Mouse (Mus musculus): Measurements from ENCODE around the gene Zfp821. TPM values are rescaled to one million over a fixed set of nuclear protein-coding genes. Genes with fewer than 3 reads are reported as not detected.

Gene Zfp821
- polyA plus RNA-seq, 1 experiment from 2014 or later, result 29.0 TPM

DNA sequence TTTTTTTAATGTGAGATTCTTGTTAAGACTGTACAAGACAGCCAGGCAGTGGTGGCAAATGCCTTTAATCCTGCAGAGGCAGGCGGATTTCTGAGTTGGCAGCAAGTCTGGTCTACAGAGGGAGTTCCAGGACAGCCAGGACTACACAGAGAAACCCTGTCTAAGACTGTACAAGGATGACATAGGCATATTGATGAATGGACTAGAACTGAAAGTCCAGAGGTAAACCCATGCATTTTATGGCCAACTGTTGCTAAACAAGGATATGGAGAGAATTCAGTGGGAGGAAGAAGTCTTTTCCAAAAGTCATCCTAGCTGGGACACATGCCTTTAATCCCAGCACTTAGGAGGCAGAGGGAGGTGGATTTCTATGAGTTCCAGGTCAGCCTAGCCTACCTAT, 7.6 kb upstream of the Zfp821 start:
- no peak overlapping the region for H3K9ac ChIP-seq
- no peak for ATAC-seq (ENCODE audit: insufficient read depth)
- TF ChIP-seq CTCF (IDR thresholded peaks at IDR 0.05; ENCODE audit: low read depth), result no peak

DNA sequence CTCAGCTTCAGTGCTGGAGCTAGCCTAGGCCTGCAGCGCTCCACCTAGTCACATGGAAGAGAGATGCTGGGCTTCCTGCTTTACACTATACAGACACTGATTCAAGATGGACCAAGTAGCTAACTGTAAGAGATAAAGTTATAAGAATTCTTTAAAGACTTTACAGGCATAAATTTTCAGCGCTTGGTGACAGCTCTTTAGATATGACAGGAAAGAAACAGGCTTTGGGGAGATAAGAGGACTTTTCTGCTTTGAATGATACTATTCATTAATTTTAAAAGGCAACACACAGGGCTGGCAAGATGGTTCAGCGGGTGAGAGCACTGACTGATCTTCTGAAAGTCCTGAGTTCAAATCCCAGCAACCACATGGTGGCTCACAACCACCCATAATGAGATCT, 6.9 kb upstream of the Zfp821 start:
- ATAC-seq (ENCODE audit: insufficient read depth) (no peak), DNase-seq (no peak)
- peaks cover 8% of the 10 kb centered on the region; the same call in 1 of the 2 replicates for H3K27me3 ChIP-seq (ENCODE audit: insufficient read depth, low read length)
- H3K36me3 ChIP-seq (ENCODE audit: insufficient read depth), result no peaks in the 10 kb centered on the region
- no peaks in the 10 kb centered on the region for H3K4me1 ChIP-seq (ENCODE audit: insufficient read depth)
- H3K4me2 ChIP-seq, result no peak overlapping the region
- no peak overlapping the region for H3K27ac ChIP-seq (ENCODE audit: low read depth)
- H3K9ac ChIP-seq, result no peak overlapping the region
- no peak overlapping the region for H3K4me3 ChIP-seq (ENCODE audit: low read depth, low read length)
- no peak for TF ChIP-seq CTCF (IDR thresholded peaks at IDR 0.05; ENCODE audit: low read depth)
- 73% methylated on average over 3 of the region's 3 CpGs for WGBS
- no peaks in the 10 kb centered on the region for H3K9me3 ChIP-seq (ENCODE audit: low read depth, low read length)

More for the DNA sequence above, 7.6 kb upstream of the Zfp821 start:
- H3K9me3 ChIP-seq (ENCODE audit: low read depth, low read length), result no peaks in the 10 kb centered on the region
- H3K27me3 ChIP-seq (ENCODE audit: insufficient read depth, low read length), result peaks cover 8% of the 10 kb centered on the region; the same call in 1 of the 2 replicates
- H3K4me3 ChIP-seq (ENCODE audit: low read depth, low read length), result no peak overlapping the region
- no peaks in the 10 kb centered on the region for H3K4me1 ChIP-seq (ENCODE audit: insufficient read depth)
- no peak overlapping the region for H3K27ac ChIP-seq (ENCODE audit: low read depth)
- no peak overlapping the region for H3K4me2 ChIP-seq
- DNase-seq, result no peak
- 75% methylated on average over 1 of the region's 1 CpGs for WGBS
- H3K36me3 ChIP-seq (ENCODE audit: insufficient read depth), result no peaks in the 10 kb centered on the region

DNA sequence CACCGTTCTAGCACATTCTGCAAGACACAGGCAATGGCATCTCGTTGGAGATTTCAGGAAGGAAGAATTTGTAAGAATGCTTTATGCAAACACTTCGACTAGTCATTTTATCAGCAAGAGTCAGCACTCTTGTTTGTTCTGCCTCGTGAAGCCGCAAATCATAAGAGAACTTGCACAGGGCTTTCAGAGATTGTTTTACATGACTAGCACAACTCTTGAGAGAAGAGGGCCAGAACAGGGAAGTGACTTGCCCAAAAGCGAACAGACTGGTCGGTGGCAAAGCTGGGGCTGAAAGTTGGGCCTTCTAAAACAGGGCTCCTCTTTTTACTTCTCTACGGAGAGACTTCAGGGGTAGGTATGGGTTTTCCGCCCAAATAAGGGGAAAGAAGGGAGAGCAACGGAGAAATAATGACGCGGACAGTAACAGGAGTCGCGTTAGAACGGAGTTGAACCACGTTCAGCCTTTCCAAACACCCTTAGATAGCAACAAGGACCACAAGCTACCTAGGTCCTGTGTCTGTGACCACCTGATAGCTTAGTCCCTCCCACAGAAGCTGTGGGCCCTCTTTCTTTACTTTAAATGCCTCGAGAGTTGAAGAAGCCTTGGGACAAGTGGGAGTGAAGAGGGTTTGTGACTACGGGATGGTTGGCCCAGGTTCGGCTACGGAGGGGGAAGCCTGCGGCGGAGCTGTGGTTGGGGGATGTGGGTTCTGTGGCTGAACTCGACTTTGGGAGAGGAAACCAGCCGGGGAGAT, 604 bp upstream of the Zfp821 start:
- Histone ChIP-seq H3K4me3 (ENCODE audit: low read depth, low read length) (peak overlapping the region; percentile 96), H3K4me1 (ENCODE audit: insufficient read depth) (peaks cover 4% of the 10 kb centered on the region; the same call in 1 of the 2 replicates), H3K9ac (peak overlapping the region; percentile 50), H3K27me3 (ENCODE audit: insufficient read depth, low read length) (0 out of 2 replicates have a peak, but pooled peaks cover 5% of the 10 kb centered on the region), H3K4me2 (peak overlapping the region; percentile 88), H3K36me3 (ENCODE audit: insufficient read depth) (peaks cover 21% of the 10 kb centered on the region), H3K27ac (ENCODE audit: low read depth) (peak overlapping the region; percentile 66; the same call in 1 of the 2 replicates), H3K9me3 (ENCODE audit: low read depth, low read length) (no peaks in the 10 kb centered on the region)
- TF ChIP-seq CTCF (IDR thresholded peaks at IDR 0.05; ENCODE audit: low read depth), result no peak
- peak; percentile 26 for DNase-seq
- 7% methylated on average over 24 of the region's 24 CpGs for WGBS
- no peak; the same call in 1 of the 2 replicates for ATAC-seq (ENCODE audit: insufficient read depth)

DNA sequence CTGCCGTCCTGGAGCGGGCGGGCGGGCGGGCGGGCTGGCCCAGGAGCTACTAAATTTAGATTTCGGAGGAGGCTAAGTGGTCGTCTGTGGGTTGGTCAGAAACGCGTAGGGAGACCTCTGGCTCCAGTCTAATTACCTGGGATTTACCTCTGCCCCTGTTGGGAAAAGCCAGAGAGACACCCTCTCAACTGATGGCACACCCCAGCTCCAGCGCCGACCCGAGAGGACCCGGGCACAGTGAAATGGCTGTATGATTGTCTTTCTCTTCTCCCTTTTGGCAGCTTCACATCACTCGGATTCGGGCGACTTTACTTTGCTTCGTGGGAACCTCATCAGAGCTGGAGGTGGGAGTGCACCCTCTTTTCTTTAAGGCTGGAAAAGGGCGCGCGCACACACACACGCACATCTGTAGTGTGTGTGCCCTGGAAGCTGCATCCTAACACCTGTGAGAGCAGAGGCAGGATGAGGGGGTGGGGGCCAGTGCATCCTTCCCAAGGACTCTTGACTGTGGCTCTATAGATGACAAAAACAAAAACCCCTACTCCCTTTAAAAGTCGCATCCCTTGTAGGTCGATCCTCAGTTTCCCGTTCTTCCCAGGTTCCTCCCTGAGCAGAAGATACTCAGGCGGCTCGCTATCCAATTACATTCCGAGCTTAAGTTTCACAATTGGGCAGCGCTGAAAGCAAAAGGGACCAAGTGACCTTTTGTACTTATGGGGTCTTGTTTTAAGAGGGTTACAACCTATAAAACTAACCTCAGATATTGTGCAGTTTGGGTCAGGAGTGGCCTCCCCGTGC, 929 bp downstream of the Zfp821 start:
- no peak for TF ChIP-seq CTCF (IDR thresholded peaks at IDR 0.05; ENCODE audit: low read depth)
- H3K4me3 ChIP-seq (ENCODE audit: low read depth, low read length), result peak overlapping the region; percentile 96
- peaks cover 4% of the 10 kb centered on the region; the same call in 1 of the 2 replicates for H3K4me1 ChIP-seq (ENCODE audit: insufficient read depth)
- peak overlapping the region; percentile 99 for H3K9ac ChIP-seq
- peak; percentile 36 for ATAC-seq (ENCODE audit: insufficient read depth)
- WGBS, result 2% methylated on average over 30 of the region's 30 CpGs
- H3K9me3 ChIP-seq (ENCODE audit: low read depth, low read length), result no peaks in the 10 kb centered on the region
- peak; percentile 55 for DNase-seq
- H3K36me3 ChIP-seq (ENCODE audit: insufficient read depth), result peaks cover 35% of the 10 kb centered on the region
- no peaks in the 10 kb centered on the region for H3K27me3 ChIP-seq (ENCODE audit: insufficient read depth, low read length)
- peak overlapping the region; percentile 88 for H3K4me2 ChIP-seq
- H3K27ac ChIP-seq (ENCODE audit: low read depth), result peak overlapping the region; percentile 96; the same call in 1 of the 2 replicates

DNA sequence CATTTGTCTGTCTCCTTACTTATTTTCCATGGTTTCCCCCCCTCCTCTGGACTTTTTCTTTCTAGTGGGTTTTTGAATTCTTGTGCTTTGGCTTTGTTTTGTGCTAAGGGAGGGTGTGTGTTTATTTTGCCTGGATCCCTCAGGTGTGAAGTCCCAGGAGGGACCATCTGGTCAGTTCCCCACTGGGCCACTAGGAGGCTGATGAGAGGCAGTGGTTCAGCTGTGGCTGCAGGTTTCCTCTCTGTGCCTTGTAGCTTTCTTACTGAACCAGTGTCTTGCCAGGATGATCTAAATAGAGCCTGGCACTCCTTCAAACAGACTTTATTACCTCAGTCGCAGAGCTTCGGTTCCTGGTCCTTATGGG, 1.5 kb downstream of the Zfp821 start:
- peaks cover 4% of the 10 kb centered on the region; the same call in 1 of the 2 replicates for H3K4me1 ChIP-seq (ENCODE audit: insufficient read depth)
- peak; percentile 89 for TF ChIP-seq CTCF (IDR thresholded peaks at IDR 0.05; ENCODE audit: low read depth)
- DNase-seq, result peak; percentile 85
- no peaks in the 10 kb centered on the region for H3K27me3 ChIP-seq (ENCODE audit: insufficient read depth, low read length)
- H3K9me3 ChIP-seq (ENCODE audit: low read depth, low read length), result no peaks in the 10 kb centered on the region
- 0 out of 2 replicates have a peak, but pooled peaks have one; percentile 25 for ATAC-seq (ENCODE audit: insufficient read depth)
- H3K9ac ChIP-seq, result peak overlapping the region; percentile 99
- peak overlapping the region; percentile 88 for H3K4me2 ChIP-seq
- peaks cover 41% of the 10 kb centered on the region for H3K36me3 ChIP-seq (ENCODE audit: insufficient read depth)
- WGBS, result 21% methylated on average over 2 of the region's 2 CpGs
- H3K4me3 ChIP-seq (ENCODE audit: low read depth, low read length), result peak overlapping the region; percentile 96
- no peak overlapping the region for H3K27ac ChIP-seq (ENCODE audit: low read depth)

DNA sequence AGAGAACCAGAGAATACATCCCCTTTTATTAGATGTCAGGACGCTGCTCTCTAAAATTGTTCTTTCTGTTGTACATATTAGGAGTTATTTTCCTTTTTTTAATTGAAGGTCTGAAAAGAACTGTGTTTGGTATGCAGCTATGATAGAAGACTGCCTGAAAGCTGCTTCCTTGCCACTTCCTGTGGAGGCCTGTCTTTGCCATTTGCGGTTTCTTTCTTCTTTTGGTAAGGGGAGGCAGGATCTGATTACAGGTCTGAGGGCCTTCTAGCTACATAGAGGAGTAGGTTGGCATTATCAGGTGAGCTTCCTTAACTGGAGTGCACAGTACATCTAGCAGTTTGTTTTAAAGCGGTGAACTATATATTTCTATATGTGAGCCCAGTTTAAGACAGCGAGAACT, 2.6 kb downstream of the Zfp821 start:
- peaks cover 4% of the 10 kb centered on the region; the same call in 1 of the 2 replicates for H3K4me1 ChIP-seq (ENCODE audit: insufficient read depth)
- H3K9ac ChIP-seq, result no peak overlapping the region
- H3K27ac ChIP-seq (ENCODE audit: low read depth), result no peak overlapping the region
- no peaks in the 10 kb centered on the region for H3K27me3 ChIP-seq (ENCODE audit: insufficient read depth, low read length)
- H3K9me3 ChIP-seq (ENCODE audit: low read depth, low read length), result no peaks in the 10 kb centered on the region
- no peak overlapping the region for H3K4me2 ChIP-seq
- WGBS, result 96% methylated on average over 4 of the region's 4 CpGs
- no peak for TF ChIP-seq CTCF (IDR thresholded peaks at IDR 0.05; ENCODE audit: low read depth)
- ATAC-seq (ENCODE audit: insufficient read depth) (no peak), DNase-seq (no peak)
- H3K36me3 ChIP-seq (ENCODE audit: insufficient read depth), result peaks cover 52% of the 10 kb centered on the region
- H3K4me3 ChIP-seq (ENCODE audit: low read depth, low read length), result no peak overlapping the region

DNA sequence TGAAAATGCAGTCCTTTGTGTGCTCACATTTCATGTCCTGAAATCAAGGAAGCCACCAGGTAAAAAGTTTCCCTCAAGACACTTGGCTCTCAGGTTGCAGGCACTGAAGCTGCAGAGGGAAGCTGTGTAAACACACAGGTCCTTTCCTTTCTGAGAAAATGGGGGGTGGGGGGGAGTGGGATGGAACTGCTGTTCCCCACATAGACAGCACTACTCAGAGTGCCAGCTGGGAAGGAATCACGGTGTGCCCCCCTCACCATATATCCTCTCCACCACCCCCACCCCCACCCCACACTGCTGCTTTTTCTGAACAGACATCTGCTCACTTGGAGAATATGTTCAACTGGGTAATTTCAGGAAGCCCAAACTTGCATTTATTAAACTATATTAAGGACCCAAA, 7.2 kb downstream of the Zfp821 start:
- no peaks in the 10 kb centered on the region for H3K9me3 ChIP-seq (ENCODE audit: low read depth, low read length)
- TF ChIP-seq CTCF (IDR thresholded peaks at IDR 0.05; ENCODE audit: low read depth), result no peak
- WGBS, result 71% methylated on average over 1 of the region's 1 CpGs
- DNase-seq, result no peak
- ATAC-seq (ENCODE audit: insufficient read depth), result no peak
- H3K27me3 ChIP-seq (ENCODE audit: insufficient read depth, low read length), result no peaks in the 10 kb centered on the region
- no peak overlapping the region for H3K4me2 ChIP-seq
- H3K9ac ChIP-seq, result no peak overlapping the region
- no peak overlapping the region for H3K4me3 ChIP-seq (ENCODE audit: low read depth, low read length)
- H3K27ac ChIP-seq (ENCODE audit: low read depth), result no peak overlapping the region
- H3K36me3 ChIP-seq (ENCODE audit: insufficient read depth), result peaks cover 89% of the 10 kb centered on the region
- H3K4me1 ChIP-seq (ENCODE audit: insufficient read depth), result no peaks in the 10 kb centered on the region
